Mouse (Mus musculus) embryonic fibroblast, embryonic 13.5 days (primary cell): ENCODE measurements around the gene Ahnak2. TPM values are rescaled to one million over a fixed set of nuclear protein-coding genes. Genes with fewer than 3 reads are reported as not detected.
A peak's percentile ranks its signal among the peaks of the same experiment; 100 is the strongest.

Experiments
- H3K27ac ChIP-seq: 2 replicates; pipeline ENCODE4 v1.5.1; 2012; ENCODE audit warnings: low read length, control low read depth, inconsistent platforms; ENCODE audit not compliant: insufficient read depth
- H3K4me1 ChIP-seq: 2 replicates; pipeline ENCODE4 v1.6.1; 2011; ENCODE audit warnings: low read length; ENCODE audit not compliant: control insufficient read depth, insufficient read depth
- H3K4me3 ChIP-seq: 2 replicates; pipeline ENCODE4 v1.5.1; 2011; ENCODE audit warnings: mild to moderate bottlenecking, control low read depth, low read length; ENCODE audit not compliant: insufficient read depth
- CTCF ChIP-seq: IDR thresholded peaks from 2 replicates; pipeline ENCODE4 v1.5.1; 2011; ENCODE audit warnings: mild to moderate bottlenecking, control low read depth, low read length, moderate library complexity, borderline replicate concordance; ENCODE audit not compliant: insufficient read depth
- POLR2A ChIP-seq: IDR thresholded peaks from 2 replicates; pipeline ENCODE4 v1.6.1; 2011; ENCODE audit warnings: low read depth, mild to moderate bottlenecking, control low read depth, low read length, moderate library complexity
- polyA plus RNA-seq: library from polyadenylated mRNA; stranded (reverse); fragments of >200 nt; gene quantifications from 2 replicates; pipeline ENCODE4 v1.2.4, GENCODE M21; 2011; ENCODE audit warnings: low read depth; ENCODE audit not compliant: missing spikeins, insufficient read length

Gene Ahnak2
- polyA plus RNA-seq, 1 experiment = 170 TPM

DNA sequence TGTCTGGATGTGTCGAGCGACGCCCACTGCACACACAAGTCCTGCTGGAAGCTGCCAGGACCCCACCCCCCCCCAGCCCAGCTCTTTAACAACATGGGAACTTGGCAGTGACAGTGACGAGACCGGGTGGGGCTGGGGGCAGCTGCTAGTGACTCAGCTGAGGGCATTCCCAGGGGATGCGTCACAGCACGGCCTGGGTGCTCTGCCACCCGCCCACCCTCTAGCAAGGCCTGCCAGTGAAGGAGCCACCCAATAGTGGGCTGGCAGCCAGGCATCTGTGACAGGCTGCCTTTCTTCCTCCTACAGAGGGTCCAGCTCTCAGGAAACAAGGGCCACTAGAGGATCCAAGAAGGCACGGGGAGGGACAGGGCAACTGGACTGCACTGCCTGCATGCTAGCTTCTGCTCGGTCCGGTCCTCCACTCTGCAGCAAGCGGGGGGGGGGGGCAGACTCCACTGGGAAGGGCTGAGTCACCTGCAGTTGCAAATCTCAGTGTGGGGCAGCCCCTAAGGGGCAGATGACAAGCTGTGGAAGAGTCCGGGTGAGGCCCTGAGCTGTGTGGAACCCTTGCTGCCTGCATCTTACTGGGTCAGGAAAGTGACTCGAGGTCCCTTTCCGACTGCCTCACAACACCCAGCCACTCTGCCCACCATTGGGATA, 4.7 kb downstream of the Ahnak2 start:
- Histone ChIP-seq H3K4me3 (no peak overlapping the region), H3K4me1 (peaks cover 25% of the 10 kb centered on the region), H3K27ac (peak overlapping the region; percentile 88)
- TF ChIP-seq POLR2A (0 out of 2 replicates have a peak, but pooled peaks have one; percentile 19), CTCF (no peak)

GRCm38 (mm10) chr12:112796551-112797510, 5.6 kb downstream of the Ahnak2 start:
- Histone ChIP-seq H3K4me3 (no peak overlapping the region), H3K27ac (peak overlapping the region; percentile 88), H3K4me1 (peaks cover 30% of the 10 kb centered on the region)
- no peak for TF ChIP-seq POLR2A
- TF ChIP-seq CTCF = no peak

- peaks cover 30% of the 10 kb centered on the region for H3K4me1 ChIP-seq
- H3K27ac ChIP-seq = peak overlapping the region; percentile 98
- peak overlapping the region; percentile 73 for H3K4me3 ChIP-seq
- TF ChIP-seq POLR2A (peak; percentile 94), CTCF (no peak)
Measured at GRCm38 (mm10) chr12:112795466-112796104, 6.9 kb downstream of the Ahnak2 start.

DNA sequence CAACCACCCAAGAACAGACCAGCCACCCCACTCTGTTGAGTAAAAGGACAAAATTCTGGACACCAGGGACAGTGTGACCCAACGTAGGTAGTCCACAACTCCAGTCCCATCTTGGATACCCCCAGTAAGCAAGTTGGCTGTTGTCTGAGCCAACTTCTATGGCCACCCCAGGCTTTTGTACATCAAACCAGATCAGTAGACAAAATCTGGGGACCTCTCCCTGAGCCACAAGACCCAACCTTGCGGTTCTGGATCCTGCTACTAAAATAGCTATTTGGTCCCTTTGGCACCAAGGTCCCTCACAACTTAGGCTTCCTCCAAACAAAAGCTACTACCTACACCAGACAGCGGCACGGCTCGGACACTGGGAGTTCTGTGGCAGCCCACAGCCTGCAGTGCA, 7.5 kb downstream of the Ahnak2 start:
- no peak for TF ChIP-seq CTCF
- TF ChIP-seq POLR2A = no peak; the same call in 1 of the 2 replicates
- peaks cover 30% of the 10 kb centered on the region for H3K4me1 ChIP-seq
- H3K27ac ChIP-seq = peak overlapping the region; percentile 98
- peak overlapping the region; percentile 73 for H3K4me3 ChIP-seq

GRCm38 (mm10) chr12:112794356-112794816, 8.1 kb downstream of the Ahnak2 start:
- Histone ChIP-seq H3K4me1 (peaks cover 30% of the 10 kb centered on the region), H3K4me3 (peak overlapping the region; percentile 73), H3K27ac (peak overlapping the region; percentile 98)
- peak; percentile 59 for TF ChIP-seq POLR2A
- no peak for TF ChIP-seq CTCF

DNA sequence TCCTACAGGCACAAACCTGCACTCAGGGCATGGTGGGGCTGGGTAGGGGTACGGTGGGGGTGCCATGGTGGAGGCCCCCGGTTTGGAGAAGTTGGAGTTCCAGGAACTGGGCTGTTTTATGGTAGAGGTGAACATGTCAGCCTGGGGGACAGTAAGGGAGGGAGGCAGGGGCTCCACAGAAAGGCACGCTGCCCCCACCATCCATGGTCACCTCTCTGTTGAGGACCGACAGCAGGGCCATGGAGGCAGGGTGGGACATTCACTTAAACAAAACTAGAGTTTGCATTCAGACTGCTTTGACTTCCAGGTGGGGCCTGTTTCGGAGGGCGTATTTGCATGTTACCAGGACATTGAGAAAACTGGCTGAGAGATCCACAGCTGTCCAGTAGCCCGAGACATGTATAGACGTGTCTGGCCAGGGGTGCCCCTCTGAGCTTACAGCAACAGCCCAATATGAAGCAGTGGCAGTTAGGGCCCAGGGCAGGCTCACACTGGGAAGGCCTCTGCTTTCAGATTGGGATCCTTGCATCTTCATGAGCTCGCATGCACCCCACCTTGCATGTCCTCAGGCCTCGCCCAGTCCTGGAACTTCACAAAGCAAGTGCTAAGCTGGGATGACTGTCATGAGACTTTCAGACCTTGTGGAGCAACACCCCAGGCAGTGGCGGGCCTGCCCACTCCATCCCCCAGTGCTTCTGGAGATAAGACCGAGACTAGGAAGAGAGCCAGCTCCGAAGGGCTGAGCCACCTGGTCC, 8.7 kb downstream of the Ahnak2 start:
- H3K4me1 ChIP-seq = peaks cover 27% of the 10 kb centered on the region
- peak overlapping the region; percentile 73 for H3K4me3 ChIP-seq
- TF ChIP-seq POLR2A (peak; percentile 61; the same call in 1 of the 2 replicates), CTCF (no peak)
- H3K27ac ChIP-seq = peak overlapping the region; percentile 98

GRCm38 (mm10) chr12:112791026-112791425, 11.4 kb downstream of the Ahnak2 start:
- H3K4me1 ChIP-seq = peaks cover 9% of the 10 kb centered on the region; the same call in 1 of the 2 replicates
- no peak overlapping the region for H3K27ac ChIP-seq
- no peak overlapping the region for H3K4me3 ChIP-seq
- TF ChIP-seq CTCF (no peak), POLR2A (0 out of 2 replicates have a peak, but pooled peaks have one; percentile 3)

DNA sequence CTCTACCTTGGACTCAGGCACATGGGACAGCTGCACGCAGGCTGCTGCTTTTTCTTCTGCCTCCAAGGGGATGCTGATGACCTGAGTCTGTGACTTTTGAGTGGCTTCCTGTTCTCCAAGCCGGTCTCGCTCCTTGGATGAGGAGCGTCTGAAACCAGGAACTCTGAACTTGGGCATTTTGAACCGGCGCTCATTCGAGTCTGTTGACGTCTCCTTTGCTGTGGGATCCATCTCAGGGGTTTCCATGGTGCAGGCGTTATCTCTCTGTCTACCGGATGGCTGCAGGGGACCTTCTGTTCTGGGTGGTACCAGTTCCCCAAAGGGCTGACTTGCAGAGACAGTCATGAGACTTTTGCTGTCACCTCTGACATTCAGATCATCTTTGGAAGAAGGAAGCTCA, 28.0 kb downstream of the Ahnak2 start:
- no peak for TF ChIP-seq POLR2A
- TF ChIP-seq CTCF = no peak
- no peak overlapping the region for H3K4me3 ChIP-seq
- H3K27ac ChIP-seq = no peak overlapping the region
- no peaks in the 10 kb centered on the region for H3K4me1 ChIP-seq

DNA sequence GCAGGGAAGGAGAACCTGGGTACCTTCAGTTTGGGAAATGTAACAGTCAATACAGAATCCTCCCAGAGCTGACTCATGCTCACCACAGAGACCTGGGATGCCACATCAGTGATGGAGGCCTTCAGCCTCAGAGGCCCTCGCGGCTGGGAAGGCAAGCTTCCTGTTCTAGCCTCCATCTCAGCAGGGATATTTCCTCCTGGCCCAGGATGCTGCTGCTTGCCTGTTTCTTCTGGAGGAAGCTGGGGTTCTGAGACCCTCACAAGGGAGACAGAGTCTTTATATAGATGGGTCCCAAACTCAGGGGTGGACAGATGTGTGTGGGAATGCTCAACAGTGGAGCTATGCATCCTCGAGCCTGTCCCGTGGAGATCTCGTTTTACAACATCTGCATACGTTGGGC, 28.4 kb downstream of the Ahnak2 start:
- no peak for TF ChIP-seq POLR2A
- no peak for TF ChIP-seq CTCF
- H3K27ac ChIP-seq = no peak overlapping the region

More for the DNA sequence above, 28.4 kb downstream of the Ahnak2 start:
- Histone ChIP-seq H3K4me3 (no peak overlapping the region), H3K4me1 (no peaks in the 10 kb centered on the region)
